Mouse (Mus musculus) brain, embryonic 14.5 days (tissue): ENCODE measurements at regions not wholly inside any gene's neighbourhood (a gene's known extent, or its start where the extent isn't known, plus 50 kb on each side); places are given as distances from the start of the nearest gene placed in this dataset.
"Not testable (repeated sequence)": the region's sequence is repeated elsewhere in the genome, so short reads cannot be mapped to it uniquely, and the experiment has no call there.

Experiments
- CTCF ChIP-seq: fragments of 200-500 bp; IDR thresholded peaks from 2 replicates; pipeline ENCODE4 v1.5.1; 2012; ENCODE audit warnings: inconsistent platforms, mild to moderate bottlenecking, moderate library complexity, borderline replicate concordance; ENCODE audit not compliant: insufficient read depth, insufficient read length; ENCODE audit errors: extremely low read depth
- POLR2A ChIP-seq: fragments of 200-500 bp; IDR thresholded peaks from 2 replicates; pipeline ENCODE4 v1.6.1; 2012; ENCODE audit warnings: mild to moderate bottlenecking, inconsistent platforms, borderline replicate concordance; ENCODE audit not compliant: poor library complexity, insufficient read depth, insufficient read length, severe bottlenecking; ENCODE audit errors: extremely low read depth

DNA sequence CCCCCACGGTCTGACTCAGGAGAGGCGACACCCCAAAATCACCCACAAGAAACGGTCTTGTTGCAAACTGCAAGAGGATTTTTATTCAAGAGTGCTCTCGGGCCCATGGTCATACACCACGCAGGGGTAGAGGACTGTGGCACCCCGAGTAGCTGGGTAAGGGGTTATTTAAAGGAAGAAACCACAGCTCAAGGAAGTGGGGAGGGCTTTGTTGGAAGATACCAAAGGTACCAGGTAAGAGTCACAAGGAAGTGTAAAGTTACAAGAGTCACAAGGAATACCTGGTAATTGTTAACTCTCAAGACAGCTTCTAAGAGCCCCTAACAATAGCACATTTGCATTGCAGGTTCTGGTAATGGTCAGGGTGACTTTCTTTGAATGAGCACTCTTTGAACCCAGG lies 170.2 kb downstream of the Snx19 start:
- not testable (repeated sequence) for TF ChIP-seq CTCF, POLR2A
